Comparison of ENCODE assay signal across 12 mouse cellular contexts in the genomic region with DNA sequence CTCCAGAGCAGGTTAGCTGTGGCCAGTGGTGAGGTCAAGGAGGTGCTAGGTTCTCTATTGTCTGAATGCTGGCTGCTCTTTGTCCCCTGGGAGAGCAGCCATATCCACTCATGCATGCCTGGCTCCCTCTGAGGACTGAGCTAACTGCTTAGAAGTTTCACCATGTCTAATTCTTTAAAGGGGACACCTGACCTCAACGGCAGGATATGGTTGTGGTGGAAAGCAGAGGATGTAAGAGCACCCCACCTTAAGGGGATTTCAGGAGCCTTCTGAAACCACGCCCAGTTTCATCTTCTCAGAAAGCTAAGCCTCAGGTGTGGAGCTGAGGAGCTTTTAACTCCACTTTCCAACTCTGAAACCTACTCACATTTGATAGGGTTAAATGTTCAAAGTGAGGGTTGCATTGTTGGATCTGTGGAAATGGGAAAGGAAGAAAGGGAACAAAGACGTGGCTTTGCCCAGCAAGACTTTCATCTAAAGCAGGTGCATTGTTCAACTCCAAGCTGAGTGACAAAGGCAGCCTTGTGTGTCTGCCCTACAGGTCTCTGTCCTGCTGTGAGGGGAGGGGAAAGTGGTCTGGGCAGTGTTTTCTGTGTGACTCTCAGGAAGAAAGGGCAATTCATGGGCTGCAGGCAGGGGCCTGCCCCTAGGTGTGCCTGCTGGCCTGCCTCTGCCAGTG. TPM values are rescaled to one million over a fixed set of nuclear protein-coding genes. Genes with fewer than 3 reads are reported as not detected.
DNase-seq lines count a peak whose midpoint lies in the region; ATAC-seq and TF ChIP-seq lines count a peak whose summit lies in the region.
"Had no signal": no experiment of that assay in that cellular context is flagged by ENCODE, and none has a peak within 500 bp of the region (broad histone marks: within the 10 kb centered on the region; RNA-seq: fewer than 3 reads in every experiment).

No protein-coding gene starts in this region.

- H3K9me3 ChIP-seq in E14TG2a.4 (ENCODE audit: low read length) = peaks cover 4% of the 10 kb centered on the region
- H3K9me3 ChIP-seq in forebrain, embryonic 13.5 days (replicated peaks) = no peaks in the 10 kb centered on the region

- 0 out of 2 replicates have a peak overlapping the region, but pooled peaks have one; percentile 19 for H3K27ac ChIP-seq in forebrain, embryonic 13.5 days
- H3K27ac ChIP-seq: liver, embryonic 14.5 days had no signal

- WGBS in forebrain, embryonic 13.5 days = 9% methylated on average over 3 of the region's 3 CpGs

- peak; percentile 14 for DNase-seq in CD4-positive, CD25-positive, alpha-beta regulatory T cell, adult 2 months (ENCODE audit: low read depth, low spot score)
- peak; percentile 53 to 62 for DNase-seq in kidney, postnatal 36 days
- DNase-seq in urinary bladder, postnatal 36 days (ENCODE audit: low spot score in 2 of 2) = no peak
- no peak for DNase-seq in cerebellum, adult 9-11 months
- DNase-seq in MN1 (ENCODE audit: low spot score) = no peak
- DNase-seq in adrenal gland, adult 8-10 months = no peak
- DNase-seq: adrenal gland, postnatal 10 days; heart, adult 11 months; spleen, adult 18-20 months had no signal

- H3K27me3 ChIP-seq in E14TG2a.4 (ENCODE audit: insufficient read depth, low read length) = no peaks in the 10 kb centered on the region
- H3K27me3 ChIP-seq in forebrain, embryonic 13.5 days = no peaks in the 10 kb centered on the region

- no peak overlapping the region for H3K9ac ChIP-seq in forebrain, embryonic 13.5 days
- H3K9ac ChIP-seq: liver, embryonic 14.5 days had no signal

- H3K4me2 ChIP-seq in forebrain, embryonic 13.5 days = no peak overlapping the region

- H3K4me1 ChIP-seq in E14TG2a.4 (replicated peaks; ENCODE audit: low read depth, low read length) = peaks cover 31% of the 10 kb centered on the region
- H3K4me1 ChIP-seq in forebrain, embryonic 13.5 days = peaks cover 11% of the 10 kb centered on the region; the same call in 1 of the 2 replicates

- no peak for ATAC-seq in forebrain, embryonic 13.5 days

- H3K36me3 ChIP-seq in E14TG2a.4 (ENCODE audit: insufficient read depth, low read length) = no peaks in the 10 kb centered on the region
- H3K36me3 ChIP-seq in forebrain, embryonic 13.5 days (ENCODE audit: poor library complexity, severe bottlenecking) = no peaks in the 10 kb centered on the region

- TF ChIP-seq CTCF in E14TG2a.4 (conservative IDR thresholded peaks at IDR 0.05; ENCODE audit: low read length) = no peak

- peak overlapping the region; percentile 35; the same call in 1 of the 2 replicates for H3K4me3 ChIP-seq in E14TG2a.4 (replicated peaks; ENCODE audit: low read length)
- no peak overlapping the region for H3K4me3 ChIP-seq in forebrain, embryonic 13.5 days

RNA-seq across cellular contexts. Expression of a gene that starts 50.2 kb away (rescaled TPM):
- polyA plus RNA-seq in forebrain, embryonic 13.5 days (2015; fragmentation: Nextera tagmentation; extraction: Ambion mirVana) = 170 and 204 TPM in 2 replicates
- total RNA-seq in adrenal gland, adult 8-10 months (2022) = 100 to 1,000 TPM in 2 of 4 experiments, 10 to 100 TPM in 2; 86.8 to 108 (median 98.2) TPM

Comparison
In these comparisons a context has a peak if more than half of its experiments do, and no peak if none do; other contexts are left out.
1. DNase-seq: peak in CD4-positive, CD25-positive, alpha-beta regulatory T cell, adult 2 months (single experiment) and kidney, postnatal 36 days (2 of 2); none in urinary bladder, postnatal 36 days (0 of 2), cerebellum, adult 9-11 months (single experiment), MN1 (single experiment) and adrenal gland, adult 8-10 months (single experiment).